Mouse (Mus musculus) olfactory bulb, adult 2 months (tissue): ENCODE results near the gene Lyz1. TPM values are rescaled to one million over a fixed set of nuclear protein-coding genes. Genes with fewer than 3 reads are reported as not detected.
"Not testable (repeated sequence)": the region's sequence is repeated elsewhere in the genome, so short reads cannot be mapped to it uniquely, and the experiment has no call there.

Experiments used
- H3K27ac ChIP-seq: fragments of 200-500 bp; 2 replicates; pipeline ENCODE4 v1.5.1; 2012; ENCODE audit warnings: low read depth, low read length; ENCODE audit not compliant: insufficient read depth
- H3K4me1 ChIP-seq: fragments of 200-500 bp; 2 replicates; pipeline ENCODE4 v1.6.1; 2012; ENCODE audit warnings: low read length; ENCODE audit not compliant: control insufficient read depth, insufficient read depth
- H3K4me3 ChIP-seq: fragments of 200-500 bp; 2 replicates; pipeline ENCODE4 v1.5.1; 2012; ENCODE audit warnings: mild to moderate bottlenecking, low read depth, low read length, moderate library complexity; ENCODE audit not compliant: insufficient read depth
- CTCF ChIP-seq: fragments of 200-500 bp; IDR thresholded peaks from 2 replicates; pipeline ENCODE4 v1.5.1; 2012; ENCODE audit warnings: low read depth, mild to moderate bottlenecking, low read length, moderate library complexity; ENCODE audit not compliant: insufficient read depth
- POLR2A ChIP-seq: fragments of 200-500 bp; IDR thresholded peaks from 2 replicates; pipeline ENCODE4 v1.6.1; 2012; ENCODE audit warnings: mild to moderate bottlenecking, low read depth, low read length, moderate library complexity; ENCODE audit not compliant: insufficient read depth
- WGBS: fragments of 180-500 bp; shearing (Covaris S2); methylation state at CpG from one replicate; pipeline ENCODE4 v1.1.7; 2018; 5-methylcytosine and 5-hydroxymethylcytosine counted together
- polyA plus RNA-seq: library from polyadenylated mRNA; stranded (reverse); fragments of >200 nt; gene quantifications from 2 replicates; pipeline ENCODE4 v1.2.4, GENCODE M21; 2012; ENCODE audit warnings: low replicate concordance; ENCODE audit not compliant: missing spikeins, insufficient read depth, insufficient read length

Lyz1 gene
- polyA plus RNA-seq, 1 experiment = not detected

- H3K27ac ChIP-seq = no peak overlapping the region
- no peaks in the 10 kb centered on the region for H3K4me1 ChIP-seq
- no peak overlapping the region for H3K4me3 ChIP-seq
- no peak for TF ChIP-seq CTCF
- no peak for TF ChIP-seq POLR2A
- WGBS = 66% methylated on average over 6 of the region's 6 CpGs
Observed at GRCm38 (mm10) chr10:117290046-117290870, 2.4 kb downstream of the Lyz1 start.

- WGBS = 80% methylated on average over 5 of the region's 5 CpGs
- H3K27ac ChIP-seq, H3K4me1 ChIP-seq, H3K4me3 ChIP-seq: not testable (repeated sequence)
Observed at GRCm38 (mm10) chr10:117289034-117289505, 3.6 kb downstream of the Lyz1 start.

- H3K4me1 ChIP-seq = no peaks in the 10 kb centered on the region
- H3K27ac ChIP-seq = no peak overlapping the region
- WGBS = 93% methylated on average over 9 of the region's 9 CpGs
- TF ChIP-seq POLR2A = no peak
- TF ChIP-seq CTCF = no peak
- H3K4me3 ChIP-seq = no peak overlapping the region
Observed at GRCm38 (mm10) chr10:117288197-117289033, 4.3 kb downstream of the Lyz1 start.

GRCm38 (mm10) chr10:117287226-117287850 lies 5.3 kb downstream of the Lyz1 start:
- WGBS = 95% methylated on average over 3 of the region's 3 CpGs
- H3K4me1 ChIP-seq = no peaks in the 10 kb centered on the region
- no peak for TF ChIP-seq CTCF
- no peak for TF ChIP-seq POLR2A
- no peak overlapping the region for H3K4me3 ChIP-seq
- H3K27ac ChIP-seq = no peak overlapping the region

GRCm38 (mm10) chr10:117286366-117286970 lies 6.2 kb downstream of the Lyz1 start:
- Histone ChIP-seq H3K4me3 (no peak overlapping the region), H3K4me1 (no peaks in the 10 kb centered on the region)
- WGBS = 96% methylated on average over 6 of the region's 6 CpGs

GRCm38 (mm10) chr10:117285584-117285983 lies 7.1 kb downstream of the Lyz1 start:
- not testable (repeated sequence) for H3K4me3 ChIP-seq, H3K27ac ChIP-seq, H3K4me1 ChIP-seq
- 67% methylated on average over 3 of the region's 7 CpGs for WGBS

More at GRCm38 (mm10) chr10:117286366-117286970, 6.2 kb downstream of the Lyz1 start:
- TF ChIP-seq CTCF = no peak
- no peak for TF ChIP-seq POLR2A
- no peak overlapping the region for H3K27ac ChIP-seq

GRCm38 (mm10) chr10:117284578-117285520 lies 7.8 kb downstream of the Lyz1 start:
- TF ChIP-seq CTCF (no peak), POLR2A (no peak)
- 92% methylated on average over 10 of the region's 10 CpGs for WGBS

More at GRCm38 (mm10) chr10:117284578-117285520, 7.8 kb downstream of the Lyz1 start:
- Histone ChIP-seq H3K4me1 (no peaks in the 10 kb centered on the region), H3K4me3 (no peak overlapping the region), H3K27ac (no peak overlapping the region)
